Mouse (Mus musculus) lung, adult 2 months (tissue): ENCODE measurements around the gene Tuba1b.

Experiments
- CTCF ChIP-seq: fragments of 200-500 bp; IDR thresholded peaks from 2 replicates; pipeline ENCODE4 v1.5.1; 2011; ENCODE audit warnings: mild to moderate bottlenecking, low read length, control low read depth; ENCODE audit not compliant: insufficient read depth
- POLR2A ChIP-seq: fragments of 200-500 bp; IDR thresholded peaks from 2 replicates; pipeline ENCODE4 v1.6.1; 2011; ENCODE audit warnings: low read depth, mild to moderate bottlenecking, control low read depth, low read length, borderline replicate concordance; ENCODE audit errors: extremely low read depth

GRCm38 (mm10) chr15:98953401-98954356 is 19.3 kb upstream of the Tuba1b start, which contains the start of the genes Gm49450 and Tuba1a:
- TF ChIP-seq POLR2A: peak; percentile 99
- no peak for TF ChIP-seq CTCF
